Mouse (Mus musculus): ENCODE measurements at regions not wholly inside any gene's neighbourhood (a gene's known extent, or its start where the extent isn't known, plus 50 kb on each side); places are given as distances from the start of the nearest gene placed in this dataset.

DNA sequence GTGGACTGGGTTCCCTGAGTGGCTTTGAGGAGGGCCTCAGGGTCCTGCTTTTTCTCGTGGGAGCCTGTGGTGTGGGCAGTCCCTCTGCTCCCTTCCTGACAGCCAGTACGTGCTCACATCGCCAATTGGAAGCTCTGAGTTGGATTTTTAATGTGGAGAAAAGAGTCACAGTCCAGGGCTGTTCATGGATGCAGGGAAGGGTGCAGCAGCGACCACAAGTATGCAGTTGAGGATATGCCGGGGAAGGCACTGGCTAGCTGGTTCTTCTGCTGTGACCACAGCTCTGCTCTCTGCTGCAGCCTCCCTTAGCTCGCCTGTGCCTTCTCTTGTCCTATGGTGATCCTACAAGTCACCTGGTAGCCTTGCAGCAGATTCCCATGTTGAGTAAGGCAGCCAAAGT, 177.5 kb upstream of the Lef1 start:
- TF ChIP-seq POLR2A (IDR thresholded peaks at IDR 0.05; ENCODE audit: low read depth, low read length) (no peak), CTCF (IDR thresholded peaks at IDR 0.05; ENCODE audit: extremely low read depth, insufficient read length, insufficient replicate concordance, low read depth, low read length) (no peak)
